Mouse (Mus musculus) bone marrow macrophage, adult 2 months (primary cell): ENCODE results near the gene Hnf1b. TPM values are rescaled to one million over a fixed set of nuclear protein-coding genes. Genes with fewer than 3 reads are reported as not detected.
A peak's percentile ranks its signal among the peaks of the same experiment; 100 is the strongest.

Source experiments
- H3K27ac ChIP-seq: 2 replicates; pipeline ENCODE4 v1.5.1; 2012; ENCODE audit warnings: low read depth, low read length; ENCODE audit not compliant: insufficient read depth
- H3K4me1 ChIP-seq: 2 replicates; pipeline ENCODE4 v1.6.1; 2012; ENCODE audit warnings: low read length; ENCODE audit not compliant: control insufficient read depth, insufficient read depth
- H3K4me3 ChIP-seq: 2 replicates; pipeline ENCODE4 v1.5.1; 2012; ENCODE audit warnings: mild to moderate bottlenecking, low read length, moderate library complexity; ENCODE audit not compliant: insufficient read depth
- CTCF ChIP-seq: IDR thresholded peaks from 2 replicates; pipeline ENCODE4 v1.5.1; 2012; ENCODE audit warnings: low read depth, mild to moderate bottlenecking, low read length, moderate library complexity
- POLR2A ChIP-seq: IDR thresholded peaks from 2 replicates; pipeline ENCODE4 v1.6.1; 2012; ENCODE audit warnings: mild to moderate bottlenecking, low read depth, low read length, borderline replicate concordance
- polyA plus RNA-seq: library from polyadenylated mRNA; stranded (reverse); fragments of >200 nt; gene quantifications from 2 replicates; pipeline ENCODE4 v1.2.4, GENCODE M21; 2012; ENCODE audit not compliant: missing spikeins, insufficient read depth, insufficient read length

Gene Hnf1b
- polyA plus RNA-seq, 1 experiment, result not detected

DNA sequence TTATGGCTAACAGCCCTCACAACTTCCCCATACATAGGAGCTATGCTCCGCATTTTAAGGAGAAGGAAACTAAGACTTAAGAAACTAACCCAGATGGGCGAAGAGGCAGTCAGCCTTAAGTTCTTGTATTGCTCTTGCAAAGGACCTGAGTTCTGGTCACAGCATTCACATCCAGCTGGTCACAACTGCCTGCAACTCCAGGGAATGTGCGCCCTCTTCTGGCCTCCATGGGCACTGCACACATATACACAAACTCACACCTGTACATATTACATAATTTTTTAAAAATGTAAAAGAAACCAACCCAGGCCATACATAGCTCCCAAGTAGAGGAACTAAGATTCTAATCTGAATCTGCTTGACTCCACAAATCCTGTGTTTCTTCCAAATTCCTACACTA, 77.2 kb downstream of the Hnf1b start:
- no peak for TF ChIP-seq POLR2A
- TF ChIP-seq CTCF, result peak; percentile 85
- Histone ChIP-seq H3K4me3 (no peak overlapping the region), H3K27ac (no peak overlapping the region), H3K4me1 (no peaks in the 10 kb centered on the region)

DNA sequence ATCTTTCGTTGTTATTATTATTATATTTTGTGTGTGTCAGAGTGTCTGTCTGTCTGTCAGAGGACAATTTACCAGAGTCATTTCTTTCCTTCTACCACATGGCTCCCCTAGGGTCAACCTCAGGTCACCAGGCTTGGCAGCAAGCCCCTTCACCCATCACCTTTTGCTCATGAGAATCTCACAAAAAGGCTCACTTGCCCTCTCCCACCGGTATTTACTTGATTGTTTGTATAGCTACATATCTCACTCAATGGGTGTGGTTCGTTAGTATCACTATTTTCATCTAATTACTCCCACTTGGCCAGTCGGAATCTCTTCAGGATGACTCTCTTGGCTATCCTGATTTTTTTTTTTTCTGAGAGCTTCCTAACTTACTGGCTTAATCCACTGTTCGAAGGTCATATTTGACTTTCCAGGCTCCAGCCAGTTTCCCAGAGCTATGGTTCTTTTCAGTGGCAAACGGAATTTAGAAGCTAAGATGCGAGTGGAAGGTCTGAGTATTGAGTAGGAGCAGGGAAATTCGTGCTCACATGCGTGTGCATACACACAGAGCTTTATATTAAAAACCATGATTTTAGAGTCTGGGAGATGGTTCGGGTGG, 82.7 kb downstream of the Hnf1b start:
- TF ChIP-seq POLR2A, result no peak
- TF ChIP-seq CTCF, result no peak
- H3K27ac ChIP-seq, result no peak overlapping the region
- no peaks in the 10 kb centered on the region for H3K4me1 ChIP-seq
- H3K4me3 ChIP-seq, result no peak overlapping the region

DNA sequence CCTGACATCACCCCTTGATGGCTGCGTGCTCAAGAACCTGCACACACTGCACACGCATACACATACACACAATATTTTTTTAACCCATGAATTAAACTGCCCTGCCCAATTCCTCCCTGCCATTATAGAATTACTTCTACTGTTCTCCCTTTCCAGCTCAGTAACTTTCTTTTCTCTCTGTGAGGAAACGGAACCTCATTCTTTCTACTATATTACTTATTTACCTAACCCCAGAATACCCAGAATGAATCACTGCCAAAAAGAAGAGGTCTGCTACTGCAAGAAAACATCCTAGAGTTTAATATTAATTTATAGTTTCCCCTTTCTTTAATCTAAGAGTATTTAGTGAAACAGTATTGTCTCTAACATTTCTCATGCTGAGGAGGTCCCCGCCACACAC, 83.5 kb downstream of the Hnf1b start:
- no peak overlapping the region for H3K4me3 ChIP-seq
- TF ChIP-seq CTCF (no peak), POLR2A (no peak)
- no peak overlapping the region for H3K27ac ChIP-seq
- H3K4me1 ChIP-seq, result no peaks in the 10 kb centered on the region

DNA sequence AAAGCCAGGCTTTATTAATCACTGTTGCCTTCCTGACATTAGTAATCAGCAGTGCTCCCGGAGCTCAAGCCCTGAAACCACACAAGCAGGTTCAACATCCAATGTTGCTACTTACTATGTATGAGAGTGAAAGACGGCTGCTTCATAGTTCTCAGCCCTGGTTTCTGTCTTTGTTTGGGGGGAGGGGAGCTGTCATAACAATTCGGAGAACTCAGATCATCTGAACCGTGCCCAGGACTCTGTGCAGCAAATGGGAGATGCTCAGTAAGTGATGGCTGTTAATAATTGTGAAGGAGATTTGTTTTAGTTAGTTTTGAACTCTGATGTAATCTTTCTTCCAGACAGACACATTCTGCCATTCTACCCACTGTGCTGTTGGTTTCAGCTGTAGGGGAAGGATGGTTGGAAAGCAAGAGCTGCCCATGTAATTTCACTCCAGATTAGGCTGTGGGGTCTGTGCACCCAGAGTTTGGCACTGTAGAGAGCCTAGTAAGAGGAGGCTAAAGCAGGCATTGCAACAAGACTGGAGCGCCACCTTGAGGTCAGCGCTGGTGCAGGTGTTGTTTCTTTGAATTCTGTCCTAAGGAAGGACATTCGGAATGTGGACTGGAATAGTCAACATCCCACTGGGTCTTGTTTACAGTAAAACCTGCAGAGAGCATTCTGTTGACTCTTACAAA, 86.3 kb downstream of the Hnf1b start:
- Histone ChIP-seq H3K4me1 (no peaks in the 10 kb centered on the region), H3K27ac (no peak overlapping the region), H3K4me3 (no peak overlapping the region)
- TF ChIP-seq POLR2A (no peak), CTCF (peak; percentile 91)

DNA sequence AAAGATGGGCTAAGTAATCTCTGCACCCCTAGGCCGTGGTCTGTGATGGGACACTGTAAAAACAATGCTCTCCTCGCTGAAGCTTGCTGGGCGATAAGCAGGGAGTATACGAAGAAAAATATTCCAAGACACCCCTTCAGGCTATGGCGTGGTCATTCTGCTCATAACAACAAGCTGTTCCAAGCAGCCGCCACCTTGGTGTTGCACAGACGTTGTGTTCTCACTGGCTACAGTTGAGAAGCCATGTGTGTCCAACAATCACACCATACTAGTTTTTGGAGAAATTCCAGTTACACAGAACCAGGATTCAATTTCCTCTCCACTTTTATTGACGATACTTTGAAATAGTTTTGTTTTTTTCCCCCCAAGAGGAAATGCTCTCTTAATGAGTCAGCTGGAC, 88.7 kb downstream of the Hnf1b start:
- TF ChIP-seq POLR2A (no peak), CTCF (no peak)
- H3K27ac ChIP-seq, result no peak overlapping the region
- H3K4me1 ChIP-seq, result peaks cover 7% of the 10 kb centered on the region
- no peak overlapping the region for H3K4me3 ChIP-seq

DNA sequence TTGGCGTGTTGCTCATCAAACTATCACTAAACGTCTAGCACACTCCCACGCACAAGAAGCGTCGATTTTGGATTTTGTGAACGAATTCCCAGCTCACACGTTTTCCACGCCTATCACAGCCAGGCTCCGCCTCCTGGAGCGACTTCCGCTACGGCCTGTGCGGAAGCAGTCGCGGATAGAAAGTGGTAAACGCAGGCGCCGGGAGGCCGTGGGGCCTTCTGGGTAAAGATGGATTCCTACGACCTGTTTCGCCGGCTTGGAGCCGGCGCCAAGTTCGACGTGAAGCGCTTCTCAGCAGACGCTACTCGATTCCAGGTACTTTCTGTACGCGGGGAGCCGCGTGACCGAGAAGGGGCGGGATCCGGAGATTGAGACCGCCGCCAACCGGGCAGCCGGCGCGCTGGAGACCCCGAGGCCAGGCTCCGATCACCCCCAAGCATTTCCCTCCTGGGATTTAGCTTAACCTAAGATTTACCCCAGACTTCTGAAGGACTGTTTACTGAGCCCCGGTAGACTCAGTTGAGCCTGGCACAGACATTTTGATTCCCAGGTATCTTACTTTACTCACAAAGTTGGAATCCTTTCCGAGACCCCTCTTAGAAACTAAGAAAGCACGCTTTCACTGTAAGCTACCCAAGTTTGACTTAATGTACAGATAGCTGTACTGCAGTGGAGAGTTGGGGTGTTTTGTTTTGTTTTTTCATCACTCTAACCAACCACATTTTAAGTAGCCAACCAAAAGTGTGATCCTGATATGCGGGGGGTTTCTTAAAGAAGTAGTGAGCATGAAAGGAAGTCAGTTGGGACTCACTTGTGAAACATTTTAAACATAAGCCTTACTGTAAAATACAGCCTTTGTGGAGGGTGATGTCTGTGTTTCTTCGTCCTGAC, 92.3 kb downstream of the Hnf1b start, which contains the start of gene Ddx52:
TSS of gene Ddx52 (plus strand) at position 113 of the 891 bp plus-strand sequence.
- TF ChIP-seq POLR2A, result peak; percentile 50; the same call in 1 of the 2 replicates
- TF ChIP-seq CTCF, result no peak
- Histone ChIP-seq H3K4me3 (peak within 1 kb of the TSS; percentile 84), H3K4me1 (peaks cover 7% of the 10 kb centered on the region), H3K27ac (peak within 1 kb of the TSS; percentile 32; the same call in 1 of the 2 replicates)

Other genes with a start within 250 kb of the Hnf1b start
- gene Rpl9-ps1, start 204.4 kb upstream of the Hnf1b start, polyA plus RNA-seq, result not detected in 2 replicates
- 129 and 135 TPM in 2 replicates for gene Ccl3, start 200.7 kb upstream of the Hnf1b start, polyA plus RNA-seq
- 78.8 and 104 TPM in 2 replicates for gene Ccl4, start 187.5 kb upstream of the Hnf1b start, polyA plus RNA-seq
- gene Wfdc17, start 146.1 kb upstream of the Hnf1b start, polyA plus RNA-seq, result 530 and 532 TPM in 2 replicates
- gene Wfdc18, start 141.0 kb upstream of the Hnf1b start, polyA plus RNA-seq, result 1.9 and 2.4 TPM in 2 replicates
- not detected in 2 replicates for gene Wfdc21, start 103.1 kb upstream of the Hnf1b start, polyA plus RNA-seq
- gene Heatr6, start 96.4 kb upstream of the Hnf1b start, polyA plus RNA-seq, result 13.1 and 17.5 TPM in 2 replicates
- 26.3 and 27.9 TPM in 2 replicates for gene Ddx52, start 92.0 kb downstream of the Hnf1b start, polyA plus RNA-seq
- gene Synrg, start 114.4 kb downstream of the Hnf1b start, polyA plus RNA-seq, result 19.5 and 26.9 TPM in 2 replicates
- not detected in 2 replicates for gene Dusp14, start 219.2 kb downstream of the Hnf1b start, polyA plus RNA-seq